Mouse (Mus musculus) adrenal gland, adult (tissue): ENCODE measurements around the gene Tulp1.
"Not testable (repeated sequence)": the region's sequence is repeated elsewhere in the genome, so short reads cannot be mapped to it uniquely, and the experiment has no call there.

Experiments
- DNase-seq, 2 experiments: peaks; one replicate each; pipeline ENCODE4 v3.0.0; 2022 to 2023; ENCODE audit warnings: low spot score in 1 of 2; ENCODE audit not compliant: inconsistent age in 2 of 2

Gene Tulp1

DNA sequence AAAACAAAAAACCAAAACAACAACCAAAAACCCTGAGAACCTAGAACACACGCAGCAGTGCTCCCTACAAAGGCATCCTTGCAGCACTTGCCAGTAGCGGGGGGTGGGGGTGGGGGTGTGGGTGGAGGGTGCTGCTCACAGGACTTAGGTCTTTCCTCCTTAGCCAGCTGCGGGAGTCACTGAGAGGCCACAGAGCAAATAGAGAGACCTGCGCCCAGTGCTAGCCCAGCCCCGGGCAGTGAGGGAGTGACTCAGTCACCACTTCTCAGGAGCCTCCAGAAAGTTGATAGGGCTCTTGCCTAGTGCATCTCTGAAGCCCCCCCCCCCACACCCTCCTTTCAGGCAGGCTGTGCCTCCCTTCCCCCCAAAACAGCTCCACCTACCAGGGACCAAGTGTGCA lies 4.0 kb upstream of the Tulp1 start:
- DNase-seq, result no peak

DNA sequence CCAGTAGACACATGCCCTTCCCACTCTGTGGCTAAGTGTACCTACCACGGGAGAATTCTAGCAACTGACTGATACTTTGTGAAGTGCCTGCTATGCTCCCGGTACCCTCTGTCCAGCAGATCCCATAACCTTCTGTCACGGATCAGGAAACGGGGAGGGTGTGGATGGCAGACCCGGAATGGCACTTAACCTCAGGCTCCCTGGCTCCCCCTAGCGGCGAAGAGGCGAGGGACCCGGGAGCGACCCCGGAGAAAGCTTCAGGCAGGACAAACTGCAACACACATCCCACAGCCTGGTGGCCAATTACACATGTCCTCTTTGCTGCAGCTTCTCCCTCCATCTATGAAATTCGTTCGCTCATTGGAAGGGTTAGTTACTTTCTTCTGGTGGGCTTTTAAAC lies 3.4 kb upstream of the Tulp1 start:
- DNase-seq, result peak; percentile 77 to 91

GRCm38 (mm10) chr17:28363507-28363906 lies 1.5 kb downstream of the Tulp1 start:
- DNase-seq, result no peak

DNA sequence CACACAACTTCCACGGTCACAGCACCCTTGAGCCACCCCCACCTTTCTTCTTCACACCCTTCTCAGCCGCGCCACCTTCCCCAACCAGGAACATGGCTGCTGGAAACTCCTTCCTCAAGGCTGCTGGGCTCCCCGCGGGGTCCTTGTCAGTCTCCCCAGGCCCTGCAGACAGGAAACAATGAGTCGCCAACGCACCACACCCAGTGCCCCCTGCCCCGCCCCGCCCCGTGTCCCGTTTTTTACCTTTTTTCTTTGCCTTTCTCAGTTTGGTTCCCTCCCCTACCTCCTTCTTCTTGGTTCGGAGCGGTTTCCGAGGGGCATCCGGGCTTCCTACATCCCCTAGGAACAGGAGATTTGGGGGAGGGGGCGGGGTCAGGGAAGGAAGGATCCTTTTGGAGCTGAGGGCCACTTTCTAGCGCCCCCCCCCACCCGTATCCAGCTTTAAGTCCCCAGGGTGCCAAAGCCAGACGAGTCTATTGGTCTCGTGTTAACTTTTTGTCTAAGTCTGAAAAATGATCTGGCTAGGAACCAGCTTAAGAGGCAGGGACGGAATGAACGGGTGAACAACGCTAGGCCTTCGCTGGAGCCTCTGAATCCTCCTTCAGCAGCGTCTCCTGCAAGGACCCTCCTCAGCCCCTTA lies 2.2 kb downstream of the Tulp1 start:
- DNase-seq, result no peak

- no peak for DNase-seq
Measured at GRCm38 (mm10) chr17:28361921-28362652, 2.9 kb downstream of the Tulp1 start.

DNA sequence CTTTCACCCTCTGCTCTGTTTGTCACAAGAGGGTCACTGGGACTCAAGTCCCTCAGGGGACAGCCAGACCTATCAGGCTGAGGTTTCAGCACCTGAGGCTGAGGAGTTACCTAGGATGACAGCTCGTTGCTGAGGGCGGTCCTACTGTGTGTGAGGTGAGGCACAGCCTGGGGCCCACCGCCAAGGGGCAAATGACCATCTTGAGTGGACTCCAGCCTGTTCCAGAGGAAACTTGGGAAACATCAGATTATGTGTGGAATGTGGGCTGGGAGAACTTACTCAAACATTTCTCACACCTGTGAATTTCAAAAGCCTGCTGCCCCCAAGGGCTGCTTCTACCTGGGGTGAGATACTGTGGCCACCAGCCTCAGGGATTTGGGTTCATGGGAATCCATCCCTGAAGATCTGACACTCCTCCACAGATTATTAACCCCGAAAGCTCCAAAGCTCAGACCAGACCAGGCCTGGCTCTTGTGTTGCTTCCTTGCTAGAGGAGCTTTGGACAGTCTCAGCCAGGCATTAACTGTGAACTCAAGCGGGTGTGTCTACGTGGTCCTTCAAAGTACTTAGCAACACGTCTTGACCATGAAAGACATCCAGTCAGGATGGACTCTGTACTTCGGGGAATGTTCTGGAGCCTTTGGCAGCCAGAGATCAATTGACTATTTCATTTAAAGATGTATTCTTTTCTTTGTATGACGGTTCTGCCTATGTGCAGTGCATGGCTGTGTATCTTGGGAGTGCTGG lies 4.3 kb downstream of the Tulp1 start:
- no peak for DNase-seq

DNA sequence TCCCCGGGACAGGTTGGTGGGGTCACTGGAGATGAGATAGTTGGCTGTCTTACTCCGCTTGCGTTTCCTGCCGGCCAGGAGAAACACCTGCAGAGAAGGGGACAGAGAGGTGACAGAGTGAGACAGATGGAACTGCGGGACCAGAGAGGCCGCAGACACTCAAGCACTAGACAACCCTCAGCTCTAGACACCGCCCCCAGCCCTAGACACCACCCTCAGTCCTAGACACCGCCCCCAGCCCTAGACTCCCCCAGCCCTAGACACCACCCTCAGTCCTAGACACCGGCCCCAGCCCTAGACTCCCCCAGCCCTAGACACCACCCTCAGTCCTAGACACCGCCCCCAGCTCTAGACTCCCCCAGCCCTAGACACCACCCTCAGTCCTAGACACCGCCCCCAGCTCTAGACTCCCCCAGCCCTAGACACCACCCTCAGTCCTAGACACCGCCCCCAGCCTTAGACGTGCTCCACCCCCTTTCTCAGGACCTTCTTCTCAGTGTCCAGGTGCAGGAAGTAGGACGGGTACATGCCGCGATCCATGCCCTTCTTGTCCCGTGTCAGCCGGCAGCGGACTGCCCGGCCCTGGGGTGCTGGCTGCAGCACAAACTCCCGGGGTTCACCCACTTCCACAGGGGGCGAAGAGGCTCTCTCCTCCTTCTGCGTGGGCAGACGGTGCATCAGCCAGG lies 6.3 kb downstream of the Tulp1 start:
- DNase-seq, result not testable (repeated sequence)

DNA sequence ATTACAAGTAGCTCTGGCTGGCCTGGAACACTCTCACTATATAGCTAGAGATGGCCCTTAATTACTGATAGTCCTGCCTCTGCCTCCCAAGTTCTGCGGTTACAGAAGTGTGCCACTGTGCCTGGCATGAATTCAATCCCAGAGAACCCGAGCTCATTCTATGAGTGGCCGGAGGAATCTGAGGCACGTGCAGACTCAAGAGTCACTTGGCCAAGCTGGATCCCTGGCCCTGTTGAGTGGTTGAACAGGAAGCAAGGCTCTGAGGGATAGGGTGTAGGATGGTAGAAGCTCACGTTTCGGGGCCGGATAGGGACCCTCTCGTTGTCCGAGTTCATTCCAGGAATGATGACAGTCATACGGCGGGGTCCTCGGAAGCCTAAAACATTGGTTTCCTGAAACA lies 9.2 kb downstream of the Tulp1 start:
- no peak for DNase-seq

DNA sequence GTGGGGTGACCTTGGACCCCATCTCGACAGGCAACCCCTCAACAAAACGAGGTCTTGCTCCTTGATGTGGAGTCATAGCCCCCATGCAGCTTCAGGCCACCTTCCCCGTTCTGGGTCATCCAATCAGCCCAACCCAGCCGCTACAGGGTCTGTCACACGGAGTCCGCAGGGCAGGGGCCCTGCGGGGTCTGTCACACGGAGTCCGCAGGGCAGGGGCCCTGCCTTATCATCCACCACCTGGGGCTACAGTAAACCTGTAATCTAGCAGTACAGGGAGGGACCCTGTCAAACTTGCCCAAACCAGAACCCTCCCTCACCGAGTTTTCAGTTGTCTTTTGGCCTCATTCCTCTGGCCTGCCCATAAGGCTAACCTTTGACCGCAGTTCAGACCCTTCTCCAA lies 13.0 kb downstream of the Tulp1 start:
- DNase-seq, result no peak

GRCm38 (mm10) chr17:28351353-28351890 lies 13.6 kb downstream of the Tulp1 start:
- DNase-seq, result peak in 1 of 2 experiments; percentile 45

GRCm38 (mm10) chr17:28350466-28351352 lies 14.3 kb downstream of the Tulp1 start, which contains the start of gene Tead3:
Tead3 (minus strand) TSS chr17:28350817.
- DNase-seq, result peak; percentile 81 to 92

GRCm38 (mm10) chr17:28349901-28350465 lies 15.0 kb downstream of the Tulp1 start:
- DNase-seq, result peak; percentile 70 to 90

GRCm38 (mm10) chr17:28349264-28349880 lies 15.7 kb downstream of the Tulp1 start:
- no peak for DNase-seq

DNA sequence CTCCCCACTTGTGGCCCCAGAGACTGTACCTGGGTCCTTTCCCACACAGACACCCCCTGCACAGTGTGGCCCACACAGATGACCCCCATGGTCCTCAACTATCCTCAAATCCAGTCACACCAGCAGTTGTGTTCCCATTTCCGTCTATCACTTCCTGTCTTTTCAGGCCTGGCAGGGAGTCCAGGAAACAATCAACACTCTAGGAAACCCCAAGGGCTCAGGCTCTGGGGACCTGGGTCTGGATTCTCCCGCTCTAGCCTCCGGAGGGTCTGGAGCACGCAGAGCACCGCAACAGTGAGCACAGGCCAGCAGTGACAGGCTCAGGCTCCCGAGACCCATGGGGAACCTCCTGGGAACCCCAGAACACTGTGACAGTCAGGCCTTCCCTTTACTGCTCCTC lies 16.8 kb downstream of the Tulp1 start:
- DNase-seq, result no peak

GRCm38 (mm10) chr17:28347327-28347726 lies 17.7 kb downstream of the Tulp1 start:
- no peak for DNase-seq

DNA sequence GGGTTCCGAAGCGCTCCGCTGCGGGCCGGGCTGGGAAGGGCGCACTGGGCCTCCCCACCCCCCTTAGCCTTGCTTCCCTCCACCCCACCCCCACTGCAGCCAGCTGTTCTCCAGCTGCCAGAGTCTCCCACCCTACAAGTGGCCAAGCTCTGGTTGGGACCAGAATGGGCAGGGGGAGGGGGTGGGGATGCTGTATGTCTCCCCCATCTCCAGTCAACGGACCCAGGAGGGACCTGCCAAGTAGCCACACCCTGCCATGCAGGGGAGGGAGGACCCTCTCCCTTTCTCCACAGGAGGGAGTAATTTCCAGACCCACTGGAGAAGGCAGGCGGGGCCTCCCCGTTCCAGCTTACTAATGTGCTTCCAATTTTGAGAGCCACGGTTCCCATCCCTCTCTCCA lies 19.1 kb downstream of the Tulp1 start:
- no peak for DNase-seq

GRCm38 (mm10) chr17:28345271-28345721 lies 19.7 kb downstream of the Tulp1 start:
- no peak for DNase-seq

GRCm38 (mm10) chr17:28344670-28345069 lies 20.4 kb downstream of the Tulp1 start:
- DNase-seq, result no peak

DNA sequence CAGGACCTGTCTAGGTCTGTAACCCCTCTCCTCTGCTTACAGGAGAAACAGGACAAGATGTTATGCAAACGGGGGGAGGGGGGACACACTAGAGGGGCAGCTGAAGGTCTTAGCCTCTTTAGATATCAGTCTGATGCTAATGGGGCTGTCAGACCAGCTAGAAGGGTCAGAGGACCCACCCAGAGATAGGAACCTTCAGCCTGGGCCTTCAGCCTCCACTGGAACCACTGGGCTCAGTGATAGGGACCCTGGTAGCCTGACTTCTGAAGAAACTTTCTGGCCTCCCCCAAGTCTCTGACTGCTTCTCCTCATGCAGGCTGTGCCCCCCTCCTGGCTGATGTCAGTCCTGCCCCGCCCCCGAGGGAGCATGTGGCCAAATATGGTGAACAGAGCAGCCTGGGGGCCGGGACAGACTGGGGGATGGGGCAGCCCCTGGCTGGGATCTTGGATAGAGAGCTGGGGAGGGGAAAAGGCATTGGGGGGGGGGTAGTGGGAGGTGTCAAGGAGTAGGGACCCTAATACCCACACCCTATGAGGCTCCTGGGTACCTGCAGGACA lies 20.9 kb downstream of the Tulp1 start:
- no peak for DNase-seq
